Mouse (Mus musculus): ENCODE results near the gene Helz. TPM values are rescaled to one million over a fixed set of nuclear protein-coding genes. Genes with fewer than 3 reads are reported as not detected.

Helz gene
- total RNA-seq, 2 experiments from 2014 or later: 26.6 TPM

GRCm38 (mm10) chr11:107668223-107668622 is 120.5 kb downstream of the Helz start:
- DNase-seq (ENCODE audit: low spot score in 2 of 2): no peak

GRCm38 (mm10) chr11:107668977-107669376 is 121.2 kb downstream of the Helz start:
- no peak for DNase-seq (ENCODE audit: low spot score in 2 of 2)

GRCm38 (mm10) chr11:107674006-107674405 is 126.3 kb downstream of the Helz start:
- peak in 1 of 2 experiments; percentile 13 for DNase-seq (ENCODE audit: low spot score in 2 of 2)

- DNase-seq (ENCODE audit: low spot score in 2 of 2): no peak
These were observed 126.9 kb downstream of the Helz start for GRCm38 (mm10) chr11:107674601-107675000.

GRCm38 (mm10) chr11:107675246-107675645 is 127.5 kb downstream of the Helz start:
- DNase-seq (ENCODE audit: low spot score in 2 of 2): peak in 1 of 2 experiments; percentile 8

GRCm38 (mm10) chr11:107676207-107676940 is 128.6 kb downstream of the Helz start:
- no peak for DNase-seq (ENCODE audit: low spot score in 2 of 2)

GRCm38 (mm10) chr11:107682694-107683355 is 135.1 kb downstream of the Helz start:
- no peak for DNase-seq (ENCODE audit: low spot score in 2 of 2)

GRCm38 (mm10) chr11:107683544-107684465 is 136.1 kb downstream of the Helz start:
- DNase-seq (ENCODE audit: low spot score in 2 of 2): no peak

- DNase-seq (ENCODE audit: low spot score in 2 of 2): no peak
These were observed 138.6 kb downstream of the Helz start for GRCm38 (mm10) chr11:107686290-107686689.

GRCm38 (mm10) chr11:107688480-107688879 is 140.8 kb downstream of the Helz start:
- no peak for DNase-seq (ENCODE audit: low spot score in 2 of 2)

GRCm38 (mm10) chr11:107691569-107691968 is 143.8 kb downstream of the Helz start:
- no peak for DNase-seq (ENCODE audit: low spot score in 2 of 2)

GRCm38 (mm10) chr11:107693338-107693737 is 145.6 kb downstream of the Helz start:
- DNase-seq (ENCODE audit: low spot score in 2 of 2): no peak

- DNase-seq (ENCODE audit: low spot score in 2 of 2): no peak
These were observed 152.2 kb downstream of the Helz start for GRCm38 (mm10) chr11:107699967-107700366.

GRCm38 (mm10) chr11:107703272-107704134 is 155.8 kb downstream of the Helz start:
- no peak for DNase-seq (ENCODE audit: low spot score in 2 of 2)

- DNase-seq (ENCODE audit: low spot score in 2 of 2): no peak
These were observed 157.3 kb downstream of the Helz start for GRCm38 (mm10) chr11:107705060-107705459.

GRCm38 (mm10) chr11:107705476-107706074 is 157.8 kb downstream of the Helz start:
- DNase-seq (ENCODE audit: low spot score in 2 of 2): no peak

GRCm38 (mm10) chr11:107707897-107708610 is 160.3 kb downstream of the Helz start:
- no peak for DNase-seq (ENCODE audit: low spot score in 2 of 2)

GRCm38 (mm10) chr11:107710379-107710778 is 162.6 kb downstream of the Helz start:
- DNase-seq (ENCODE audit: low spot score in 2 of 2): no peak

- no peak for DNase-seq (ENCODE audit: low spot score in 2 of 2)
These were observed 166.6 kb downstream of the Helz start for GRCm38 (mm10) chr11:107714368-107714767.
